Mouse (Mus musculus) intestine, embryonic 14.5 days (tissue): ENCODE results near the gene Olfr699. TPM values are rescaled to one million over a fixed set of nuclear protein-coding genes. Genes with fewer than 3 reads are reported as not detected.

ENCODE experiments used
- ATAC-seq: fragments of 200-750 bp; cut with Nextera tagmentation; replicated peaks from 2 replicates; pipeline ENCODE4 v1.8.0; 2017; ENCODE audit warnings: low read depth, moderate number of reproducible peaks, moderate TSS enrichment, moderate library complexity; ENCODE audit not compliant: low FRiP score, low TSS enrichment
- DNase-seq: peaks from one replicate; pipeline ENCODE4 v3.0.0-alpha.2; 2018; ENCODE audit warnings: low spot score
- H3K27ac ChIP-seq: fragments of 300-500 bp; sonication (generic); 2 replicates; pipeline ENCODE4 v1.5.1; 2014; ENCODE audit warnings: low read depth, mild to moderate bottlenecking, control low read depth
- H3K27me3 ChIP-seq: fragments of 300-500 bp; sonication (generic); replicated peaks from 2 replicates; pipeline ENCODE4 v1.6.1; 2014; ENCODE audit warnings: low read length, control low read depth; ENCODE audit not compliant: control insufficient read depth, insufficient read depth
- H3K36me3 ChIP-seq: fragments of 300-500 bp; sonication (generic); 2 replicates; pipeline ENCODE4 v1.6.1; 2014; ENCODE audit warnings: low read length, control low read depth; ENCODE audit not compliant: control insufficient read depth, insufficient read depth
- H3K4me1 ChIP-seq: fragments of 300-500 bp; sonication (generic); replicated peaks from 2 replicates; pipeline ENCODE4 v1.6.1; 2014; ENCODE audit warnings: low read length, control low read depth, mixed read lengths; ENCODE audit not compliant: control insufficient read depth, insufficient read depth
- H3K4me2 ChIP-seq: fragments of 300-500 bp; sonication (generic); 2 replicates; pipeline ENCODE4 v1.6.1; 2014; ENCODE audit warnings: low read length
- H3K4me3 ChIP-seq: fragments of 300-500 bp; sonication (generic); 2 replicates; pipeline ENCODE4 v1.5.1; 2014; ENCODE audit warnings: low read depth, low read length, control low read depth, mixed read lengths
- H3K9ac ChIP-seq: fragments of 300-500 bp; sonication (generic); 2 replicates; pipeline ENCODE4 v1.6.1; 2014; ENCODE audit warnings: mild to moderate bottlenecking, low read length
- H3K9me3 ChIP-seq: fragments of 300-500 bp; sonication (generic); 2 replicates; pipeline ENCODE4 v1.6.1; 2016; ENCODE audit warnings: low read length, control low read depth; ENCODE audit not compliant: control insufficient read depth
- WGBS: fragments of 180-500 bp; shearing (Covaris S2); extraction: QIAGEN DNeasy Blood & Tissue Kit; methylation state at CpG from one replicate; pipeline ENCODE4 v1.1.7; 2014; 5-methylcytosine and 5-hydroxymethylcytosine counted together
- polyA plus RNA-seq: library from polyadenylated mRNA; unstranded; fragments of >200 nt; fragmentation: Nextera tagmentation; extraction: Ambion mirVana; gene quantifications from 2 replicates; pipeline ENCODE4 v1.2.1, GENCODE M21; 2014

Gene Olfr699
- polyA plus RNA-seq, 1 experiment from 2014 or later, result not detected

DNA sequence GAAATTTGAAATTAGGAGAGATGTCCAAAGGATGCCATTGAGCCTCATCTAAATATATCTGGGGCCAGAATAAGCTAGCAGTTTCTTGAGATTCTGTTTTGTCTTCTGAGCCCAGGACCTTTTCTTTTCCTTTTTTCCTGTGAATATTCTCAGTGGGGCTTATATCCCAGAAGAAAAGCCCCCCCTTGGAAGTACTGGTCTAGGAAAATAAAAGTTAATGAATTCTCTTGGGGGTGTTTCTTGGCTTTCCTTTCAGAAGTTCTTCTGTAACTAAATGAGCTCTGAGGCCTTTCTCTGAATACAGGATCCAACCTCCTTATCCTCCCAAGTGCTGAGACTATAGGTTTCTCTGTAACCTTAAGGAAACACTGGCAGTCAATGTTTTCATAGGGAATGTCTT, 37.7 kb downstream of the Olfr699 start, which contains the start of gene Olfr698:
Olfr698 (minus strand) TSS at position 101 of the 400 bp plus-strand sequence.
- H3K36me3 ChIP-seq, result no peaks in the 10 kb centered on the region
- no peak within 1 kb of the TSS for H3K27ac ChIP-seq
- H3K4me3 ChIP-seq, result no peak within 1 kb of the TSS
- no peaks in the 10 kb centered on the region for H3K4me1 ChIP-seq
- no peak within 1 kb of the TSS for H3K9ac ChIP-seq
- ATAC-seq (no peak), DNase-seq (no peak)
- H3K9me3 ChIP-seq, result no peaks in the 10 kb centered on the region
- no peak within 1 kb of the TSS for H3K4me2 ChIP-seq
- no peaks in the 10 kb centered on the region for H3K27me3 ChIP-seq

DNA sequence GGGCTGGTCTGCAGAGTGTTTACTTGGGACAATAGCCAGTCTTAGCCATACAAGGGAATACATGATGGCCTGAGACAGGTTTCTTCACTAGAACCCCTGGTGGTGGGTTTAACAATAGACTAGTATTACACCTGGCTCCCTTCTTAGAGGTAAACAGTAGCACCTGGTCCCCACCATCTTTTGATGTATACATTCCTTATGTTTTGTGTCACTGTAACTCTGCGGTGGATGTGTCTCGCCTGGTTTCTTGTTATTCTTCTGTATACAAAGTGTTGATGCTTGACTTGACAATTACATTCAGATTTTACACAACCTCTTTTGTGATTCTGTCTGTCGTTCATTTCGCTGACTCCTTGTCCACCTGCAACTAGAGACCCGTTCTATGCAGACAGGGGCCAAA, 47.2 kb downstream of the Olfr699 start:
- H3K4me2 ChIP-seq, result no peak overlapping the region

DNA sequence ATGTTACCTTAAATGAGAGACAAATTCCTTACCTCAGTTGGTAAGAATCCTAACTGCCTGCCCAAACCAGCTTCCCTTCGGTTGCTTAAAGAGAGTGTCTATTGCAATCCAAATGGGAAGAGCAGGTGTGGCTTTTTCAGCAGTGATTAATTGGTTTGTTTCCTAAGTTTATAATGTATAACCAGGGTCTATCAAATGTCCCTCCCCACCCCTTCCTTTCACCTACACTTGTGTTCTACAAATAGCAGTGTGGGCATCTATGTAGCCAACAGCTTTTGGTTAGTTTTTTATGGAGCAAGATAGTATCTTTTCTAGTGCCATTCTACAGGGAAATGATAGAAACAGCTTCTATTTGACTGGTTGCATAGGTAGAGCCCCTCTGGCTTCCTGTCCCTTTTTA, 50.7 kb downstream of the Olfr699 start, which contains the start of gene Olfr697:
Olfr697 (minus strand) TSS at position 101 of the 400 bp plus-strand sequence.
- no peaks in the 10 kb centered on the region for H3K36me3 ChIP-seq
- H3K27me3 ChIP-seq, result no peaks in the 10 kb centered on the region
- no peak within 1 kb of the TSS for H3K27ac ChIP-seq
- no peaks in the 10 kb centered on the region for H3K9me3 ChIP-seq
- no peak within 1 kb of the TSS for H3K4me3 ChIP-seq
- H3K4me1 ChIP-seq, result no peaks in the 10 kb centered on the region
- DNase-seq (no peak), ATAC-seq (no peak)
- WGBS, result 91% methylated on average over 1 of the region's 1 CpGs
- no peak within 1 kb of the TSS for H3K4me2 ChIP-seq
- no peak within 1 kb of the TSS for H3K9ac ChIP-seq

More for the DNA sequence above, 47.2 kb downstream of the Olfr699 start:
- ATAC-seq, result no peak
- Histone ChIP-seq H3K27me3 (no peaks in the 10 kb centered on the region), H3K27ac (no peak overlapping the region), H3K4me1 (no peaks in the 10 kb centered on the region), H3K36me3 (no peaks in the 10 kb centered on the region), H3K9me3 (no peaks in the 10 kb centered on the region), H3K4me3 (no peak overlapping the region), H3K9ac (no peak overlapping the region)
- DNase-seq, result no peak
- 86% methylated on average over 5 of the region's 5 CpGs for WGBS

Other genes with a start within 250 kb of the Olfr699 start
- gene Olfr693, start 112.6 kb downstream of the Olfr699 start, polyA plus RNA-seq, result not detected in 2 replicates
- not detected in 2 replicates for gene Olfr694, start 101.4 kb downstream of the Olfr699 start, polyA plus RNA-seq
- gene Olfr695, start 76.8 kb downstream of the Olfr699 start, polyA plus RNA-seq, result not detected in 2 replicates
- not detected in 2 replicates for gene Olfr697, start 50.8 kb downstream of the Olfr699 start, polyA plus RNA-seq
- not detected in 2 replicates for gene Olfr698, start 37.8 kb downstream of the Olfr699 start, polyA plus RNA-seq
- gene Olfr700, start 15.6 kb upstream of the Olfr699 start, polyA plus RNA-seq, result not detected in 2 replicates
- gene Olfr701, start 20.9 kb upstream of the Olfr699 start, polyA plus RNA-seq, result not detected in 2 replicates
- gene Olfr702, start 40.7 kb upstream of the Olfr699 start, polyA plus RNA-seq, result not detected in 2 replicates
- not detected in 2 replicates for gene Olfr703, start 50.2 kb upstream of the Olfr699 start, polyA plus RNA-seq
- not detected in 2 replicates for gene Olfr704, start 70.0 kb upstream of the Olfr699 start, polyA plus RNA-seq
- not detected in 2 replicates for gene Olfr705, start 83.7 kb upstream of the Olfr699 start, polyA plus RNA-seq
- not detected in 2 replicates for gene Olfr706, start 95.0 kb upstream of the Olfr699 start, polyA plus RNA-seq
- gene Olfr707, start 108.0 kb upstream of the Olfr699 start, polyA plus RNA-seq, result not detected in 2 replicates
- gene Olfr1532-ps1, start 114.8 kb upstream of the Olfr699 start, polyA plus RNA-seq, result not detected in 2 replicates
- not detected in 2 replicates for gene Olfr709-ps1, start 139.0 kb upstream of the Olfr699 start, polyA plus RNA-seq
- gene Olfr710, start 155.1 kb upstream of the Olfr699 start, polyA plus RNA-seq, result not detected in 2 replicates
- gene Olfr6, start 170.7 kb upstream of the Olfr699 start, polyA plus RNA-seq, result not detected in 2 replicates
- not detected in 2 replicates for gene Olfr711, start 182.3 kb upstream of the Olfr699 start, polyA plus RNA-seq
- gene Olfr2, start 212.9 kb upstream of the Olfr699 start, polyA plus RNA-seq, result not detected in 2 replicates
- not detected in 2 replicates for gene Olfr713, start 238.0 kb upstream of the Olfr699 start, polyA plus RNA-seq